Mouse (Mus musculus): ENCODE results near the gene Nostrin. TPM values are rescaled to one million over a fixed set of nuclear protein-coding genes. Genes with fewer than 3 reads are reported as not detected.
A peak's percentile ranks its signal among the peaks of the same experiment; 100 is the strongest.

Nostrin gene
- polyA plus RNA-seq, 1 experiment = not detected

DNA sequence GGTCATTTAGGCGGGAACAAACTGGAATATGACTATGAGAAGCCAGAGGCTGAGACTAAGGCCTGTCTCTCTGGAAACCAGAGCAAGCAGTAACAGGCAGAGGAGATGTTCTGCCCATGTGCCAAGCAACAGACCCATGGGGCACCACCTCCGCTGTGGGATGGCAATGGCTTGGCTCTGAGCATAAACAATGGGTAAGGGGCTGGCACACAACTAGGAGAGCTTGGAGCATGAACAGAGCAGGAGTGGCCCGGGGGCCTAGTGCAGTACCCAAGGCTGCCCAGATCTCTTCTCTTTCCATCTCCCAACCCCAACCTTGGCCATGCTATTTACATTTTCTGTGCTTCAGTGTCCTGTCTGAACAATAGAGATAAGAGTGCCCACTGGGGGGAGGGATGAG is 36.9 kb upstream of the Nostrin start:
- no peaks in the 10 kb centered on the region for H3K36me3 ChIP-seq (ENCODE audit: control insufficient read depth, insufficient read depth, low read length, poor library complexity, severe bottlenecking)
- no peak overlapping the region for H3K4me3 ChIP-seq (ENCODE audit: low read depth, low read length)
- no peak overlapping the region for H3K27ac ChIP-seq (ENCODE audit: insufficient read depth, low read length)
- no peaks in the 10 kb centered on the region; the same call in 1 of the 2 replicates for H3K27me3 ChIP-seq (ENCODE audit: control insufficient read depth, insufficient read depth, low read length, poor library complexity, severe bottlenecking)
- H3K4me1 ChIP-seq (ENCODE audit: control insufficient read depth, insufficient read depth, low read length) = no peaks in the 10 kb centered on the region
- no peak overlapping the region for H3K9ac ChIP-seq (ENCODE audit: low read depth, poor library complexity, severe bottlenecking)
- TF ChIP-seq EP300 (IDR thresholded peaks at IDR 0.05; ENCODE audit: insufficient read depth, low read depth, low read length) (no peak), POLR2A (IDR thresholded peaks at IDR 0.05; ENCODE audit: insufficient read depth, low read length) (no peak), CTCF (IDR thresholded peaks at IDR 0.05; ENCODE audit: low read depth, low read length) (no peak)
- no peaks in the 10 kb centered on the region for H3K9me3 ChIP-seq (replicated peaks; ENCODE audit: control insufficient read depth, insufficient read depth, low read length, poor library complexity, severe bottlenecking)

DNA sequence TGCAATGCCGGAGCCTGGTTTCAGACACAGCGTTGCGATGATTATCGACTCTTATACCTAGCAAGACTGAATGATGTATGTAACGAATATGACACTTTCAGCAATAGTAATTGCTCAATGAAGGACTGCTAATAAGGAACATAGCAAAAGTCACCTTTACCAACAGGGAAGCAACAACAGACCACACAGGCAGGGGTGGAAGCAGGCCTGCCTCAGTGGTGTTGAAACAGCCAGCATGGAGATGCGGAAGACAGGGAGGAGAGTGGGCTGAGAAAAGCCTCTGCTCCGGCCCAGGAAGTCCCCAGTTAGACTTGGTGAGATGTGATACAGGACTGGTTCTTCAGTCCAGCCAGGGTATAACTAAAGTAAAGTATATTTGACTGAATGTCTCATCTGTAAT is 36.5 kb upstream of the Nostrin start:
- no peaks in the 10 kb centered on the region for H3K9me3 ChIP-seq (replicated peaks; ENCODE audit: control insufficient read depth, insufficient read depth, low read length, poor library complexity, severe bottlenecking)
- H3K4me1 ChIP-seq (ENCODE audit: control insufficient read depth, insufficient read depth, low read length) = no peaks in the 10 kb centered on the region
- no peaks in the 10 kb centered on the region for H3K36me3 ChIP-seq (ENCODE audit: control insufficient read depth, insufficient read depth, low read length, poor library complexity, severe bottlenecking)
- TF ChIP-seq EP300 (IDR thresholded peaks at IDR 0.05; ENCODE audit: insufficient read depth, low read depth, low read length) (no peak), CTCF (IDR thresholded peaks at IDR 0.05; ENCODE audit: low read depth, low read length) (no peak), POLR2A (IDR thresholded peaks at IDR 0.05; ENCODE audit: insufficient read depth, low read length) (no peak)
- no peak overlapping the region for H3K27ac ChIP-seq (ENCODE audit: insufficient read depth, low read length)
- H3K27me3 ChIP-seq (ENCODE audit: control insufficient read depth, insufficient read depth, low read length, poor library complexity, severe bottlenecking) = no peaks in the 10 kb centered on the region; the same call in 1 of the 2 replicates
- no peak overlapping the region for H3K4me3 ChIP-seq (ENCODE audit: low read depth, low read length)
- H3K9ac ChIP-seq (ENCODE audit: low read depth, poor library complexity, severe bottlenecking) = no peak overlapping the region

DNA sequence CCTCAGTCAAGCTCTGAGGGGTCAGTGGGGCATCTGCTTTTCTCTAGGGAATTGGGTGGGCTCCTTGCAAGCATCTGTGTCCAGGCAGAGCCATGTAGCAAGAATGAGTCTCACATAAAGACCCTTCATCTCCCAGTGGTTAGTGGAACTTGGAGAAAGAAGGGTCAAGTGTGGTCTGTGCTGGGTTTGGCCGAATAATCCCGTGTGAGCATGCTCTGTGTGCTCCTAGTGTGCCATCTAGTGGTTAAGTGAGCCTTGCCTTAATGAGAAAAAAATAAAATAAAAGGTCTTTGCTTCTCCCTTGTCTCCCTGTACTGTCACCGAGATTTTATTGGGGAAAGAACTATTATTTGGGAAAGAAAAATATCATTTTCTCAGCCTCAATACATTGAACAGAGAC is 34.9 kb upstream of the Nostrin start:
- Histone ChIP-seq H3K9ac (ENCODE audit: low read depth, poor library complexity, severe bottlenecking) (no peak overlapping the region), H3K27ac (ENCODE audit: insufficient read depth, low read length) (no peak overlapping the region), H3K36me3 (ENCODE audit: control insufficient read depth, insufficient read depth, low read length, poor library complexity, severe bottlenecking) (no peaks in the 10 kb centered on the region), H3K27me3 (ENCODE audit: control insufficient read depth, insufficient read depth, low read length, poor library complexity, severe bottlenecking) (no peaks in the 10 kb centered on the region; the same call in 1 of the 2 replicates), H3K9me3 (replicated peaks; ENCODE audit: control insufficient read depth, insufficient read depth, low read length, poor library complexity, severe bottlenecking) (no peaks in the 10 kb centered on the region), H3K4me3 (ENCODE audit: low read depth, low read length) (no peak overlapping the region), H3K4me1 (ENCODE audit: control insufficient read depth, insufficient read depth, low read length) (no peaks in the 10 kb centered on the region)
- no peak for TF ChIP-seq EP300 (IDR thresholded peaks at IDR 0.05; ENCODE audit: insufficient read depth, low read depth, low read length)
- TF ChIP-seq POLR2A (IDR thresholded peaks at IDR 0.05; ENCODE audit: insufficient read depth, low read length) = no peak
- peak; percentile 48 for TF ChIP-seq CTCF (IDR thresholded peaks at IDR 0.05; ENCODE audit: low read depth, low read length)

DNA sequence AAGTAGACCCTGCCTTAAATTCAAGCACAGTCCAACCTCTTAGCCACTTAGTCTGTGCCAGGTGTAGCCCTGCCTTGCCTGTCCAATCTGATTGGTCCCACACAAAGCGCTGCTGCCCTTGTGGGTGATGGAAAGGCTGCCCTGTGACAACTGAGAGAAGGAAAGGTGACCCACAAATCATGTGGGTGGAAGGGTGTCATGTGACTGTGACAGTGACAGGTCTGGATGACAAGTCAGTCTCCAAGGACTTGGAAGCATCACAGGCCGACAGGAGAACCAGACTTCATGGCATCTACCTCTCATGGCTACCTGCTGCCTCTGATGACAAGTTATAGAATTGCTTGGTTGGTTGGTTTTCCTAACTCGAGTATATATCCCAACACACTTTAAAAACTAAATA is 32.1 kb upstream of the Nostrin start:
- TF ChIP-seq POLR2A (IDR thresholded peaks at IDR 0.05; ENCODE audit: insufficient read depth, low read length) = no peak
- no peak for TF ChIP-seq CTCF (IDR thresholded peaks at IDR 0.05; ENCODE audit: low read depth, low read length)
- TF ChIP-seq EP300 (IDR thresholded peaks at IDR 0.05; ENCODE audit: insufficient read depth, low read depth, low read length) = no peak
- Histone ChIP-seq H3K9ac (ENCODE audit: low read depth, poor library complexity, severe bottlenecking) (no peak overlapping the region), H3K27ac (ENCODE audit: insufficient read depth, low read length) (no peak overlapping the region), H3K36me3 (ENCODE audit: control insufficient read depth, insufficient read depth, low read length, poor library complexity, severe bottlenecking) (no peaks in the 10 kb centered on the region), H3K27me3 (ENCODE audit: control insufficient read depth, insufficient read depth, low read length, poor library complexity, severe bottlenecking) (no peaks in the 10 kb centered on the region), H3K9me3 (replicated peaks; ENCODE audit: control insufficient read depth, insufficient read depth, low read length, poor library complexity, severe bottlenecking) (no peaks in the 10 kb centered on the region), H3K4me3 (ENCODE audit: low read depth, low read length) (no peak overlapping the region), H3K4me1 (ENCODE audit: control insufficient read depth, insufficient read depth, low read length) (no peaks in the 10 kb centered on the region)

DNA sequence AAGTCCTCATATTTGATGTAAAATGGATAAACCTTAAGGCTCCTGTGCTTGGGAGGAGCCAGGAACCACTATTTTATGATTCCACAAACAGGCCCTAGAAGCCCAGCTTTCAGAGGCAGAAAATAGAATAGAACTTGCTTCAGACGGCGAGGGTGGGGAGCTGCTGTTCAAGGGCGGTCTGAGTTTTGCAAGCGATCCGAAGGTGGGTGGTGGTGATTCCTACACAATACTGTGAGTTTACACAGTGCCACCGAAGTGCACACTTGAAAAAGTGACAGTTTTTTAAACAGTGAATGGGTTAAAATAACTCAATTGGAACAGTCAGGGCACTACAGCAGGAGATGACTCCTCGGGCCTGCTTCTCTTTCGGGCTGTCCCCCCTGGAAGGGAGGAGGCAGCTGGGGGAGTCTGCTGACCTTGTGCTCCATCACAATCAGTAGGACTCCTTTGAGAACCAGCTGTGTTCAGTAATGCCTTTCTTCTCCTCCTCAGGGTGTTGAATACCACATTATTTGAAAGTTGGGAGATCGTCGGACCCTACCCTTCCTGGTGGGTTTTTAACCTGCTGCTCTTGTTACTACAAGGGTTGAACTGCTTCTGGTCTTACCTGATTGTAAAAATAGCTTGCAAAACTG is 31.0 kb upstream of the Nostrin start:
- Histone ChIP-seq H3K27me3 (ENCODE audit: control insufficient read depth, insufficient read depth, low read length, poor library complexity, severe bottlenecking) (no peaks in the 10 kb centered on the region), H3K9ac (ENCODE audit: low read depth, poor library complexity, severe bottlenecking) (no peak overlapping the region), H3K4me3 (ENCODE audit: low read depth, low read length) (no peak overlapping the region), H3K36me3 (ENCODE audit: control insufficient read depth, insufficient read depth, low read length, poor library complexity, severe bottlenecking) (no peaks in the 10 kb centered on the region), H3K27ac (ENCODE audit: insufficient read depth, low read length) (no peak overlapping the region), H3K4me1 (ENCODE audit: control insufficient read depth, insufficient read depth, low read length) (no peaks in the 10 kb centered on the region), H3K9me3 (replicated peaks; ENCODE audit: control insufficient read depth, insufficient read depth, low read length, poor library complexity, severe bottlenecking) (no peaks in the 10 kb centered on the region)
- TF ChIP-seq POLR2A (IDR thresholded peaks at IDR 0.05; ENCODE audit: insufficient read depth, low read length) (no peak), CTCF (IDR thresholded peaks at IDR 0.05; ENCODE audit: low read depth, low read length) (no peak), EP300 (IDR thresholded peaks at IDR 0.05; ENCODE audit: insufficient read depth, low read depth, low read length) (no peak)

DNA sequence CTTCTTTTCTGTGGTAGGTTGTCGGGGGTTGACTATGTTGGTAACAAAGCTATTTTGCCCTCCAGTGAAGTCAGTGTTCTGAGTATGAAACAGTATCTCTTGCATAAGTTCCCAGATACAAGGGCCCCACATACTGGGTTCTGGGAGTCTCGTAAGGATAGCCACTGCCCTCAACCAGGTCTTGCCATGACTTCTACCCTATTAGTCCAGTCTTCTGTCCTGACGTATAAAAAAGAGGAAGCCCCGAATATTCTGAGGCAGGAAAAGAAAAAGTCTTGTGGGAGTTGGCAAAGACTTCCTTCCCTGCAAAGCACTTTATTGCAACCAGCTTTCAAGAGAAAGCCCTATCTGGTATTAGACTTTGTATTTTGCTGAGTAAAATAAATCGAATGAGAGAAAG is 26.4 kb upstream of the Nostrin start:
- H3K27me3 ChIP-seq (ENCODE audit: control insufficient read depth, insufficient read depth, low read length, poor library complexity, severe bottlenecking) = no peaks in the 10 kb centered on the region
- no peaks in the 10 kb centered on the region for H3K9me3 ChIP-seq (replicated peaks; ENCODE audit: control insufficient read depth, insufficient read depth, low read length, poor library complexity, severe bottlenecking)
- no peaks in the 10 kb centered on the region for H3K4me1 ChIP-seq (ENCODE audit: control insufficient read depth, insufficient read depth, low read length)
- no peak overlapping the region for H3K27ac ChIP-seq (ENCODE audit: insufficient read depth, low read length)
- TF ChIP-seq EP300 (IDR thresholded peaks at IDR 0.05; ENCODE audit: insufficient read depth, low read depth, low read length) = no peak
- TF ChIP-seq CTCF (IDR thresholded peaks at IDR 0.05; ENCODE audit: low read depth, low read length) = no peak
- TF ChIP-seq POLR2A (IDR thresholded peaks at IDR 0.05; ENCODE audit: insufficient read depth, low read length) = no peak
- H3K4me3 ChIP-seq (ENCODE audit: low read depth, low read length) = no peak overlapping the region
- H3K36me3 ChIP-seq (ENCODE audit: control insufficient read depth, insufficient read depth, low read length, poor library complexity, severe bottlenecking) = no peaks in the 10 kb centered on the region
- no peak overlapping the region for H3K9ac ChIP-seq (ENCODE audit: low read depth, poor library complexity, severe bottlenecking)
